Mouse (Mus musculus) ES-Bruce4 (cell line): ENCODE data around the gene Gm5725.
"Not testable (repeated sequence)": the region's sequence is repeated elsewhere in the genome, so short reads cannot be mapped to it uniquely, and the experiment has no call there.

ENCODE experiments used
- CTCF ChIP-seq: IDR thresholded peaks from one replicate; pipeline ENCODE4 v1.8.1; 2011; ENCODE audit warnings: low read depth, low read length
- EP300 ChIP-seq: IDR thresholded peaks from 2 replicates; pipeline ENCODE4 v1.6.1; 2011; ENCODE audit warnings: low read depth, low read length; ENCODE audit not compliant: insufficient read depth
- POLR2A ChIP-seq: IDR thresholded peaks from one replicate; pipeline ENCODE4 v1.8.1; 2011; ENCODE audit warnings: low read length; ENCODE audit not compliant: insufficient read depth

DNA sequence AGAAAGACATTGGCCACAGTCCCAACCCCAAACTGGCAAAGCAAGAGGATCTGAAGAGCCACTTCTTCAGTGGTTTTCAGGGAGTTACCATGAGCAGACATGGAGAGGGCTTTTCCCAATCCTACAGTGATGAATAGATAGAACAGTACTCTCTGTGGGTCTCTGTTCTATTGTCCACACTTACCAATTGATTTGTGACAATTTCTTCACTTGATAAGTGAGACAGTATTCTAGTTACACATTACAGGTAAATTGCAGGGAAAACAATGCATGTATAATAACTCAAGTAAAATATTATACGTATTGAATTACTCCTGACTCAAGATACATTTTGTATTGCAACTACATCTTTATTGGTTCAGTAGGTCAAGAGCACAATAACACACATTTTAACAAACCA lies at the start of gene Gm5725:
- TF ChIP-seq POLR2A, CTCF, EP300: not testable (repeated sequence)
